Mouse (Mus musculus): ENCODE data around the gene Sohlh2. TPM values are rescaled to one million over a fixed set of nuclear protein-coding genes. Genes with fewer than 3 reads are reported as not detected.

Gene Sohlh2
- polyA plus RNA-seq (2015; fragmentation: Nextera tagmentation; extraction: Ambion mirVana): not detected in 2 replicates

DNA sequence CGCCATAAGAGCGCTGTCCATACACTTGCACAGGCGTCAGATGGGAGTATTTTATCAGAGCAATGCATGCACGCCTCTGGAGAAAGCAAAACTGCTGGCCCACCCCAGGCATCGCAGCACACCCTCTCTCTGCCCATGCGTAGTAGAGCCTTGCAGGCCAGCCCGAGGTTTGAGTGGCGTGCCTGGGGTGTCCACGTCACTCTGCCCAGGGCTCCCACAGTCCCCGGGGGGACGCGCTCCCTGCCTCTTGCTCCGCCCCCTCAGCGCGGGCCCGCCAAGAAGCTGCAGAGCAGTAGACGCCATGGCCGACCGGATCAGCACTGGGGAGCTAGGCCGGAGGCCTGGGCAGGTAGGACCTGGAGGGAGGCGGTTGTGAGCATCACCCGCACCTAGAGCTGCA lies at the start of gene Sohlh2:
Gene Sohlh2, plus strand, starts transcription at position 263 of the 400 bp plus-strand sequence.
- no peak within 1 kb of the TSS for H3K4me3 ChIP-seq (ENCODE audit: low read length)

DNA sequence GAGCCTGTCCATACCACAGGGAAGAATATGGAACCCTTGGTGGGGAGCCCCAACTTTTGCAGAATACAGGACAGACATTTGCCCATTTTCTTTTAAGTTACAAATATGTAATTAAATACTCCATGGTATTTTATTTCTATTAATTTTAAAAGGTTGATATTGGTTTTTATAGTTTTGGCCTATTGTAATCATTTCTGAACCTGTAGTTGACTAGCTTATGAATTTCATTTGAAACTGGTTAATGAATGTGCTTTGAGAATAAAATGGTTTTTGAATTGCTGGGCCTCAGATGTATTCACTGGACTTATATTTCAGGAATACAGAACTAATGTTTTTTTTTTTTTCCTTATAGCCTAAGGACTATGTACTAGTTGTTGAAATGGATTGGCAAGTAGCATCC lies 44.8 kb upstream of the Sohlh2 start, which contains the start of gene Ccdc169:
Gene Ccdc169, plus strand, starts transcription at position 301 of the 400 bp plus-strand sequence.
- peaks cover 11% of the 10 kb centered on the region; the same call in 1 of the 2 replicates for H3K36me3 ChIP-seq (ENCODE audit: control insufficient read depth, insufficient read depth, low read length)
- ATAC-seq: no peak
- no peaks in the 10 kb centered on the region for H3K9me3 ChIP-seq (ENCODE audit: control insufficient read depth, low read length)

More for the DNA sequence above, at the start of gene Sohlh2:
- Histone ChIP-seq H3K9me3 (ENCODE audit: control insufficient read depth, low read length) (peaks cover 3% of the 10 kb centered on the region; the same call in 1 of the 2 replicates), H3K4me2 (ENCODE audit: low read depth, low read length) (no peak within 1 kb of the TSS), H3K36me3 (ENCODE audit: control insufficient read depth, insufficient read depth, low read length) (no peaks in the 10 kb centered on the region), H3K9ac (ENCODE audit: low read depth, low read length) (no peak within 1 kb of the TSS), H3K27ac (ENCODE audit: low read length) (no peak within 1 kb of the TSS), H3K4me1 (ENCODE audit: control insufficient read depth, insufficient read depth, low read length) (no peaks in the 10 kb centered on the region), H3K27me3 (replicated peaks; ENCODE audit: control insufficient read depth, insufficient read depth, low read length) (no peaks in the 10 kb centered on the region)
- 93% methylated on average over 22 of the region's 22 CpGs for WGBS
- ATAC-seq: no peak

GRCm38 (mm10) chr3:55139837-55140236 lies 42.0 kb upstream of the Sohlh2 start:
- H3K4me1 ChIP-seq (ENCODE audit: control insufficient read depth, insufficient read depth, low read length): no peaks in the 10 kb centered on the region
- no peaks in the 10 kb centered on the region for H3K27me3 ChIP-seq (replicated peaks; ENCODE audit: control insufficient read depth, insufficient read depth, low read length)
- H3K4me3 ChIP-seq (ENCODE audit: low read length): no peak overlapping the region
- H3K9ac ChIP-seq (ENCODE audit: low read depth, low read length): no peak overlapping the region
- H3K27ac ChIP-seq (ENCODE audit: low read length): no peak overlapping the region
- ATAC-seq: no peak
- peaks cover under 1% of the 10 kb centered on the region; the same call in 1 of the 2 replicates for H3K36me3 ChIP-seq (ENCODE audit: control insufficient read depth, insufficient read depth, low read length)
- WGBS: 91% methylated on average over 12 of the region's 12 CpGs
- no peaks in the 10 kb centered on the region for H3K9me3 ChIP-seq (ENCODE audit: control insufficient read depth, low read length)
- no peak overlapping the region for H3K4me2 ChIP-seq (ENCODE audit: low read depth, low read length)

More for the DNA sequence above, 44.8 kb upstream of the Sohlh2 start, which contains the start of gene Ccdc169:
- no peaks in the 10 kb centered on the region for H3K4me1 ChIP-seq (ENCODE audit: control insufficient read depth, insufficient read depth, low read length)
- no peak within 1 kb of the TSS for H3K4me3 ChIP-seq (ENCODE audit: low read length)
- no peaks in the 10 kb centered on the region for H3K27me3 ChIP-seq (replicated peaks; ENCODE audit: control insufficient read depth, insufficient read depth, low read length)
- H3K9ac ChIP-seq (ENCODE audit: low read depth, low read length): no peak within 1 kb of the TSS
- H3K27ac ChIP-seq (ENCODE audit: low read length): no peak within 1 kb of the TSS
- H3K4me2 ChIP-seq (ENCODE audit: low read depth, low read length): no peak within 1 kb of the TSS

GRCm38 (mm10) chr3:55141401-55141800 lies 40.4 kb upstream of the Sohlh2 start:
- no peak overlapping the region for H3K4me3 ChIP-seq (ENCODE audit: low read length)
- no peak overlapping the region for H3K27ac ChIP-seq (ENCODE audit: low read length)
- no peaks in the 10 kb centered on the region for H3K9me3 ChIP-seq (ENCODE audit: control insufficient read depth, low read length)
- no peaks in the 10 kb centered on the region for H3K4me1 ChIP-seq (ENCODE audit: control insufficient read depth, insufficient read depth, low read length)
- 76% methylated on average over 2 of the region's 2 CpGs for WGBS
- H3K9ac ChIP-seq (ENCODE audit: low read depth, low read length): no peak overlapping the region
- H3K4me2 ChIP-seq (ENCODE audit: low read depth, low read length): no peak overlapping the region
- H3K36me3 ChIP-seq (ENCODE audit: control insufficient read depth, insufficient read depth, low read length): no peaks in the 10 kb centered on the region; the same call in 1 of the 2 replicates
- ATAC-seq: no peak
- no peaks in the 10 kb centered on the region for H3K27me3 ChIP-seq (replicated peaks; ENCODE audit: control insufficient read depth, insufficient read depth, low read length)

GRCm38 (mm10) chr3:55144916-55145315 lies 36.9 kb upstream of the Sohlh2 start:
- Histone ChIP-seq H3K9me3 (ENCODE audit: control insufficient read depth, low read length) (no peaks in the 10 kb centered on the region), H3K27me3 (replicated peaks; ENCODE audit: control insufficient read depth, insufficient read depth, low read length) (no peaks in the 10 kb centered on the region), H3K9ac (ENCODE audit: low read depth, low read length) (no peak overlapping the region), H3K36me3 (ENCODE audit: control insufficient read depth, insufficient read depth, low read length) (no peaks in the 10 kb centered on the region), H3K4me1 (ENCODE audit: control insufficient read depth, insufficient read depth, low read length) (no peaks in the 10 kb centered on the region), H3K27ac (ENCODE audit: low read length) (no peak overlapping the region), H3K4me2 (ENCODE audit: low read depth, low read length) (no peak overlapping the region), H3K4me3 (ENCODE audit: low read length) (no peak overlapping the region)
- no peak for ATAC-seq
- 85% methylated on average over 4 of the region's 4 CpGs for WGBS

DNA sequence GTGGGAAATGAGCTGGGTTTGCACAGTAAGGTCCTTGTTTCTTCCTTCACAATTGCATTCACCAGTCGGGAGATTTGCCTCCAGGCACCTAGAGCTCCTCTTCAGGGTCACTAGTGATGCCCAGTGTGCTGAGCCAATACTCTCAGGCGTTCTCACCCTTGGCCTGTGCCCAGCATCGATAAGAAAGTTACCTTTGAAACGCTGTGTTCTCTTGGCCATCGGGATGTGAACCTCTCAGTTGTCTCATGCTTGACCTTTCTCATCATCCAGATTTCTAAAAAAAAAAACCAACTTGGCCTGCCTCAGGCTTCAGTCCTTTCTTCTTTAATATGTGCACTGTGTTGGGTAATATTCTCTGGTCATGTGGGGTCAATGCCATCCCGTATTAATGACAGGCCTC lies 35.4 kb upstream of the Sohlh2 start:
- no peak overlapping the region for H3K4me3 ChIP-seq (ENCODE audit: low read length)
- no peak overlapping the region for H3K9ac ChIP-seq (ENCODE audit: low read depth, low read length)
- H3K4me1 ChIP-seq (ENCODE audit: control insufficient read depth, insufficient read depth, low read length): no peaks in the 10 kb centered on the region
- H3K4me2 ChIP-seq (ENCODE audit: low read depth, low read length): no peak overlapping the region
- H3K36me3 ChIP-seq (ENCODE audit: control insufficient read depth, insufficient read depth, low read length): no peaks in the 10 kb centered on the region
- no peak for ATAC-seq
- no peaks in the 10 kb centered on the region for H3K9me3 ChIP-seq (ENCODE audit: control insufficient read depth, low read length)
- H3K27me3 ChIP-seq (replicated peaks; ENCODE audit: control insufficient read depth, insufficient read depth, low read length): no peaks in the 10 kb centered on the region
- 79% methylated on average over 6 of the region's 6 CpGs for WGBS
- no peak overlapping the region for H3K27ac ChIP-seq (ENCODE audit: low read length)

GRCm38 (mm10) chr3:55147156-55147555 lies 34.7 kb upstream of the Sohlh2 start:
- H3K4me1 ChIP-seq (ENCODE audit: control insufficient read depth, insufficient read depth, low read length): no peaks in the 10 kb centered on the region
- no peaks in the 10 kb centered on the region for H3K27me3 ChIP-seq (replicated peaks; ENCODE audit: control insufficient read depth, insufficient read depth, low read length)
- no peak overlapping the region for H3K9ac ChIP-seq (ENCODE audit: low read depth, low read length)
- no peak overlapping the region for H3K27ac ChIP-seq (ENCODE audit: low read length)
- no peak overlapping the region for H3K4me2 ChIP-seq (ENCODE audit: low read depth, low read length)
- WGBS: 81% methylated on average over 2 of the region's 2 CpGs
- ATAC-seq: no peak
- H3K4me3 ChIP-seq (ENCODE audit: low read length): no peak overlapping the region
- H3K36me3 ChIP-seq (ENCODE audit: control insufficient read depth, insufficient read depth, low read length): no peaks in the 10 kb centered on the region
- no peaks in the 10 kb centered on the region for H3K9me3 ChIP-seq (ENCODE audit: control insufficient read depth, low read length)

DNA sequence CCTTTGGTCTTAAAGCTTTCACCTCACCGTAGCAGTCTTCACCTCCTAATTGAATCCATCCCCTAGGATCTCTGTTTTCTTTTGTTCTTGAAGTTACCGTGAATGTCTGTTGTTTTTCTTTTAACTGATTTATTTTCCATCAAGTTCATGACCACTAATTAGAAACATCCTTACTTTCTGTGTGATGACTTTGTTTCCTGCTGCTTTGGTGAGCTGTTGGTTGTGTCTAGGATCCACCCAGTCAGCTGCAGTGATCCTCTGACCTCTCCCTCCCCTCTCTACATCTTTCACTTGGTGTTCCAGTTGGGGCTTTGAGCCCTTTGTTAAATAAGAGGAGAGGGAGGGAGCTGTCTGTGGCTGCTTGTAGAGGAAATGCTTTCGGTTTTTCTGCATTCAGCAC lies 33.7 kb upstream of the Sohlh2 start:
- Histone ChIP-seq H3K4me3 (ENCODE audit: low read length) (no peak overlapping the region), H3K27me3 (replicated peaks; ENCODE audit: control insufficient read depth, insufficient read depth, low read length) (no peaks in the 10 kb centered on the region), H3K9ac (ENCODE audit: low read depth, low read length) (no peak overlapping the region), H3K27ac (ENCODE audit: low read length) (no peak overlapping the region), H3K36me3 (ENCODE audit: control insufficient read depth, insufficient read depth, low read length) (no peaks in the 10 kb centered on the region), H3K4me1 (ENCODE audit: control insufficient read depth, insufficient read depth, low read length) (no peaks in the 10 kb centered on the region), H3K9me3 (ENCODE audit: control insufficient read depth, low read length) (no peaks in the 10 kb centered on the region), H3K4me2 (ENCODE audit: low read depth, low read length) (no peak overlapping the region)
- WGBS: 51% methylated on average over 3 of the region's 3 CpGs
- ATAC-seq: no peak

DNA sequence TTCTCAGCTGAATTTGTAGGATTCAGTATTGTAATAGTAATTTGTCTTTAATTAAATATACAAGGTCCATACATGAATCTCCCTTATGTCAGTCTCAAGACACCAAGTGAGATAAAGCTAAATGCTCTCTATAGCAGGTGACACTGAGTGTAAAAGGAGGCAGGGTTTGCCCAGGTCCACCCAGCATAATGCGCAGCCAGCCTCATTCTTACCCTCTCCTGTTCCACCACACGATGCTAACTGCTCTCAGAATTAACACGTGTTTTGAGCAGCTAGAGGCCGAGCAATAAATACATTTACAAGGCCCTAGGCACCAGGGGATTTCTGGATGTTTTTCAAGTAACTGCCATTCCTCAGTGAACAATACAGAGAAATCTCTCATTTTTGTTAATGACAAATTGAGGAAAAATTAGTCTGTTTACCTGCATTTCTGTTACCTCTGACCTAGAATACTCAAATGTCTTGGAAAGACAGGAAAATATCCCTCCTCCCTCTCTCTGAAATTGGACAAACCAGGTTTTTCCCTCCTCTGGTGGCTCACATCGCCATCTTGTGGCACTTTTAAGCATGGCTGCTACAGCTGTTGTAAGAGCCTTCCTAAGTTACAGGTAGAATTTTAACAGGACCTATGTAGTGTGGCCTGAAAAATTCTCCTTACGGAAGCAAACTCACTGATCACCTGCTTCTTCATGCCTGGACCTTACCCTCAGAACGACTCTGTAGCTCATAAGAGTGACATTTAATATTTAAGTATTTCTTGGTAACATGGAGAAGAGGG lies 30.0 kb upstream of the Sohlh2 start:
- no peak for ATAC-seq
- Histone ChIP-seq H3K36me3 (ENCODE audit: control insufficient read depth, insufficient read depth, low read length) (no peaks in the 10 kb centered on the region), H3K4me1 (ENCODE audit: control insufficient read depth, insufficient read depth, low read length) (no peaks in the 10 kb centered on the region), H3K9ac (ENCODE audit: low read depth, low read length) (no peak overlapping the region), H3K9me3 (ENCODE audit: control insufficient read depth, low read length) (no peaks in the 10 kb centered on the region), H3K27me3 (replicated peaks; ENCODE audit: control insufficient read depth, insufficient read depth, low read length) (no peaks in the 10 kb centered on the region), H3K4me2 (ENCODE audit: low read depth, low read length) (no peak overlapping the region), H3K4me3 (ENCODE audit: low read length) (no peak overlapping the region), H3K27ac (ENCODE audit: low read length) (no peak overlapping the region)
- WGBS: 44% methylated on average over 7 of the region's 7 CpGs

Measured in intestine, embryonic 16.5 days (tissue).